Mouse (Mus musculus): ENCODE measurements around the gene Nufip1.

Gene Nufip1

DNA sequence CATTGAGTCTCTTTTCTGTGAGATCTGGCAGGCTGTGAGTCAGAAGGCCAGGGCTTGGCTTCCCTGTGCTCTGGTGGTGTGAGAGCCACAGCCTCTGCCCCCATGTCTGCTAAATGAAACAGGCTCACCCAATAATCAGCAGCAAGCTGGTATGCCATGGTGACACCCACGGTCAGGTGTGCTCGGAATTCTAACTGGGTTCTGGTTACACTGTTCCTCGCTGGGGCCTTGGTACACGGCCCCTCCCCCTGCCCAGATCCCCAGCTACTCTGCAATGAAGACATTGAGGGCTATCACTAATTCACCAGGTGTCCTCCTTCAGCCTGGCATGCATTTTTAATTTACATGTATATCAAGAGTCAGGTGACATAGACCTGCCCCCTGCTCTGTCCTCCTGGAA lies 75.6 kb downstream of the Nufip1 start:
- peak; percentile 36 for DNase-seq
